Mouse (Mus musculus) spleen, adult 2 months (tissue): ENCODE data around the gene Klf15.

Experiments used
- CTCF ChIP-seq: fragments of 200-500 bp; IDR thresholded peaks from 2 replicates; pipeline ENCODE4 v1.5.1; 2011; ENCODE audit warnings: mild to moderate bottlenecking, inconsistent platforms; ENCODE audit not compliant: insufficient read depth, insufficient read length, insufficient replicate concordance; ENCODE audit errors: extremely low read depth
- POLR2A ChIP-seq: fragments of 200-500 bp; IDR thresholded peaks from 2 replicates; pipeline ENCODE4 v1.6.1; 2011; ENCODE audit warnings: low read depth, low read length, inconsistent platforms

DNA sequence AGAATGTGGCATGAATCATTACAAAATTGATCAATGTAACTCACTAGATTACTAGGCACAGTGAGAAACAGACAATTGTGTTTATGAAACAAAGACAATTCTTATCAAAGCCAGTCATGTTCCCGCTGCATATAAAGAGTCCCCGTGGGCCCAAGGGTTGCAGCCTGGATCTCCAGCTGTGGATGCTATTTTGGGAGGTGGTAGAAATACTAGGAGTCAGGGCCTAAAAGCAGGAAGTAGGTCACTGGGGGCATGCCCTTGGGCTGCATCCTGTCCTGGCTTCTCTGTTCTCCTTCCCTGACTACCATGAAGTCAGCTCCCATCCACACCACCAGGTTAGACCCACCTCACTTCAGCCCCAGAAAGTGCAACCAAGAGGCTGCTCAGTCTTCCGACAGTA is 33.8 kb downstream of the Klf15 start:
- TF ChIP-seq CTCF (no peak), POLR2A (no peak)
